Mouse (Mus musculus) liver, adult (tissue): ENCODE results near the gene Gm525.

Experiments
- GATA4 ChIP-seq: IDR thresholded peaks from 2 replicates; pipeline ENCODE4 v1.6.1; 2014; ENCODE audit warnings: mild to moderate bottlenecking, low read length; ENCODE audit not compliant: insufficient replicate concordance

Gm525 gene

DNA sequence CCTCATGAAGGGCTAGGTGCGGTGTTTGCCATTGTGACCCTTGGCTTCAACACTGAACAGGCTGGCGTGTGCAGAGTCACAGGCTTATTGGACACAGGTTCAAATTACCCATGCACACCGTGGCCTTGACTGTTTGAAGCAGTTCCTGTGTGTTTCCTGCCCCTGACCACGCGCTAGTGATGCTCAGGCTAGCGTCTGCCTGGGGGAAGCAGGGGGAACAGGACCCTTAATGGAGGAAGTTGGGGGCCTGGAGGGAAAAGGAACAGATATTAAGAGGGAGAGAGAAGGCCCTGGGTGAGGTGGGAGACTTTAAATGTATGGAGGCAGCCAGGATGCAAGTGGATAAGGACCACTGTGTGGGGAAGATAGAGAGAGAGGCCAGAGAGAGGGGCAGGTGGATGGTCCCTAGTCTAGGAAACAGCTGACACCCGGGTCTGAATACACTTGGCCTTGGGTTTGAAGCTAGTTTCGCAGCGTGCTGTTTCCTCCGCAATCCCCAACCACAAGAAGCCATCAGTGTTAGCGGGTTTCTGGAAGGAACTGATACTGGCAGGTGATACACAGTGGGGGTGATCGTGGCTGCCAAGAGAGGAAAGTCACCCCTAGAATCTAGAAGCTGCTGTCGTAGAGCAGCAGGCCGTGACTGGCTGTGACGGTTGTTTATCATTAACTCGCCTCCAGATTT is 5.5 kb downstream of the Gm525 start:
- no peak for TF ChIP-seq GATA4

DNA sequence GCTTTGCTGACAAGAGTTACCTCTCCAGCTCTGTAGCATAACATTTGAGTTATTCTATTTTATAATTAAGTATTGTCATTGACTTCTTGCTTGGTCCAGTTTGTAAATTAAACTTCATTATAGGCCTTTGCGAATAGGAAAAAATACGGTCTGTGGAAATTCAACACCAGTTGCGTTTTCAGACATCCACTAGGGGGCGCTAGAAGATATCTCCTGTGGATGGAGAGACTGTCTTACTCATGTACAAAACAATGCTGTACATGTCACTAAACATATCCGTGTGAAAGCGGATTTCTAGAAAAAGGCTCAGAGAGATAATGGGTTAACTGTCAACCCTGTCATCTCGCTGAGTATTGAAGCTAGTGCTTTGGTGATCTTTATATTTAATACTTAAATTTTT is 11.0 kb downstream of the Gm525 start:
- TF ChIP-seq GATA4: no peak

DNA sequence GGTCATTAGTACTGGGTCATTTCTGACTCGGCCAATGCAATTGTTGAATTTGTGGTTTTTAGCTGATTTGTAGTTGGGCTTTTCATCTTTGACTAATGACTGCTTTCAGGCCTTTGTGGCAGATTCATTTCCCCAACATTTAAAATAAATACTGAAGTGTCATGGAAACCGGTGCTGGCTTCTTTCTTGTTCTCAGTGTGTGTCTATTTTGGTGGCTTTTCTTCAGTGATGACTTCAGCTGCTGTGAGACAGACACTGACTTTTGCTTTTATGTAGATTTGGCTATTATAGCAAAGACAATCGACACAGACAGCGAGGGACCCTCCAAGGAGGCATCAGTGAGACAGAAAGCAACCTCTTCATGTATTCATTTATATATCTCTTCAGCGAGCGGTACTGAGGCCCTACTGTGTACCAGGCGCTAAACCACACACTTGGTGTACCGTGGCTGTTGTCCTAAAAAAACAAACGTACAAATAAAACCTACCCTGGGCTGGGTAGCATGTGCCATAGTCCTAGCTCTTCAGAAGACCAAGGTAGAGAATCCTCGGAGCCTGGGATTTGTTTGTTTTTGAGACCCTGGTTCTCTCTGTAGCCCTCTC is 12.7 kb downstream of the Gm525 start:
- TF ChIP-seq GATA4: no peak

DNA sequence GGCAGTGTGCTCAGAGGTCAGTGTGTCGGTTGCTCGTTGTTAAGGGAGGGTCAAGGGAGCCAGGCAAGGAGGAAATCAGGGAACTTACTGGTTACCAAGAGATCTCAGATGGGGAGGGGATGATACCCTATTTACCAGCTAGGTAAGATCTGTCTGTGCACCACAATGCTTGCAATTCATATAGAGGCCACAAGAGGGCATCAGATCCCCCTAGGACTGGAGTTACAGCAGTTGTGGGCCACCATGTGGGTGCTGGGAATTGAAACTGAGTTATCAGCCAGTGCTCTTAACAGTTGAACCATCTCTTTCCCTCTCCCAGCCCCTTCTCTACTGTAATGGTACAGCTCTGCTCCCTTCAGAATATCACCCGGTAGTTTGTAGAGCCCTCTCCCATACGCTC is 15.1 kb downstream of the Gm525 start:
- no peak for TF ChIP-seq GATA4

DNA sequence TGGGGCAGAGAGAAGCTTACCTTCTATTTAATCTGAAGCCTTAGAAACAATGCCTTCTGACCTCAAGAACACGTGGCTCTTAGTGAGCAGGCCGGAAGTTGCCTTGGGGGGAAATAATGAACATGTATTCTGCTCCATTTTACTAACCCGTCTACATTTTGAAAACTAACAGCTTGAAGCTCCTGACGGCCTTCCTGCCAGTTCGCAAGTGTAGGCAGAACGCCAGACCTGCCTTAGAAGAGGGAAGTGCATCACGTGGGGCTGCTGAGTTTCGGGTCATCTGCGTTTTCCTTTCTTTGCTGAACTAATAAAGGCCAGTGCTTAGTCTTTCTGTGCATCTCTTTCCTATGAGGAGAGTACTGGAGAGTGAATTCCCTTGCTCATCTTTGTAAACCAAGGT is 19.1 kb downstream of the Gm525 start:
- no peak for TF ChIP-seq GATA4

DNA sequence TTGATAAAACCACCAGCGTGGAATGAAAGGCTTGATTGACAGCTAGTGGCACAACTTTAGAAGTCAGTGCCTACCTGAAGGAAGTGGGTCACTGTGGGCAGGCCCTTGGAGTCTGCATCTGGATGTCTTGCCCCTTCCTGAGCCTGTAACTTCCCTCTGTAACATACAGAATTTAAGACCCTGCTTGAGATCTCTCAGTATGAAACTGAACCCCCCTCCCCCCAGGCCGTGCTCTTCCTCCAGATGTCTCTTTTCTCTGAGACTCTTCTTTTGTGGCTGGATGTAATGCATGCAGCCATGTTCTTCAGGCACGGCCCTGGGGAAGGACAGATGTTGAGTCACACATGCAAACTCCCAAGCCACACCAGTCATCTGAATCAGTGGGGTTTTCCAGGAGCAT is 21.7 kb downstream of the Gm525 start:
- no peak for TF ChIP-seq GATA4

DNA sequence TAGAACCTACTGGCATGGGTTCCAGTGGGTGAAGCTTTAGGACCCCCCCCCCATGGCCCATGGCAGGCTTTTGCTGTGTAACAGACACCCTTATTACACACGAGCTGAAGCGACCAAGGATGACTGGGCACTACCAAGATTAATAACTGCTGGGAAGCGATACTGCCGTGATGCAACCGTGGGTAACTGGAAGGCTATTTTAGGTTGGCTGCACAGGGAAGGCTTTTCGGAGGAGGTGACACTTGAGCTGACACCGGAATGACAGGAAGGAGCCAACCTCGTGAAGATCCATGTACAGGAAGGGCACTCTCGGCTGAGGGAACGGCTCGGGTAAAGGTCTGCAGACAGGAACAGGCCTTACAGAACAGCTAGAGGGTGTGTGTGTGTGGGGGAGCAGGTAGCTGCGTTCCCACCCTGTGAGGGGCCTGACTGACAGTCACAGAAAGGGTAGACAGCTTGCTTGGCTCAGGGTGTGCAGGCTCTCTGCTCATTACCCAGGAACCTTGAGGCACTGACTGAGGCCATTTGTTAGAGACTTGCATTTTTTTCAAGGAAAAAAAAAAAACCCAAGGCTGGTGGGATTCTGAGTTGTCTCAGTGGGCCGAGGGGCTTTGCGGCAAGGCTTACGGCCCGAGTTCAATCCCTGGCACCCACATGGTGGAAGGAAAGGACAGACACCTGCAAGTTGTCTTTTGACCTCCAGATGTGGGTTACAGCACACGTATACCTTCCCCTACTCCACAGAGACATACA is 24.6 kb downstream of the Gm525 start:
- no peak for TF ChIP-seq GATA4

DNA sequence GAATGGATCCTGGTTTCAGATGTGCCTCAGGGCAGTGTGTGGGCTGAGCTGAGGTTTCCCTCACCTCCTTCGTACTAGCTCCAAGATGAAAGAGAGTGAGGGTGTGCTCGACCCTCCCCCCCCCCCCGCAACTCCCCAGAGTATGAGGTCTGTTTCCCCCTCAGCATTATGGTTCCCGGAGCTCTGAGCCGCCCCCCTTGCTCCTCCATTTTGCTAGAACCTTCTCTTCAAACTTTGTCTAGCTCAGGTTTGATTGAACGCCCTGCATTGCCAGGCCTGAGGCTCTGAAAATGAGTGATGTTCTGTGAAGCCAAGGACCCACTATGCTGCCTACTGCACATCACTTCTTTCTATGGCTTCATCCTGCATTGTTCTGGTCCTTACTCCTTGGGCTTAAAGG is 25.3 kb downstream of the Gm525 start:
- TF ChIP-seq GATA4: no peak

DNA sequence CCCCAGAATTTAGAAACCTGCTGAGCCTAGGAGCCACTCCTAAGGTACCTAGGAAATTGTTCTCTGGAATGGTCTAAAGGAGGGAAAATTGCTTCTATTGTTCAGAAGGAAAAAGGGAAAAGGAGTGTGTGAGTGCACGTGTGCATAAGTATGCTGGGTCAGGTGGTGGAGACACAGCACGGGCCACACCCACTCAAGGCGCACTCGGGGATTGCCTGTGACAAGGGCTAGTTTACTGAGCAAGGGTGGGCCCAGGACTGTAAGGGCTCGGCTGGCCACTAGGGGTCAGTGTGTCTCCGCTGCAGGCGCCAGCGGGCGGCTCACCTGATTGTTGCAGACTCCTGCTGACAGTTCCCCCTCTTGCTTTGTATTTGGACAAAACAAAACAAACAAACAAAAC is 26.8 kb downstream of the Gm525 start:
- TF ChIP-seq GATA4: no peak

DNA sequence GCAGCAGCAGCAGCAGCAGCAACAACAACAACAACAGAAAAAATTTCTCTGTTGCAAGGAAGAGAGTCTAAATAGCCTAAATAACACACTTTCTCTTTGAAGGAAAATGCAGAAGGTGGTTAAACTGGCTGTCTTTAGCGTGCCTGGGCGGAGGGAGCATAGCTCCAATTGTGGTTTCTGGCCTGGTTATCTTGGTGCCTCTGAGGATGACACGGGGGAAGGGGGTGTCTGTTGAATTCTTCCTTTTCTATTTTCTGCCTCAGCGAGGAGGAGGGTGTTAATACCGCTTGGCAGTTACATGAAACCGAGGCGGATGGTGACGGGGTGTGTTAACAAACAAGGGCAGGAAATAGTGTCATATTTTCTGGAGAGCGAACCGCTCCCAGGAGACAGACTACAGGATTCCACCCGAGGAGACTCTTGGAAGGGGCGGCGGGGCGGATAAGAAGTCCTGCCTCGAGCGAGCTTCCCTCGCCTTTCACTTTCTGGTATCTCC is 27.2 kb downstream of the Gm525 start:
- TF ChIP-seq GATA4: peak; percentile 52; the same call in 1 of the 2 replicates

DNA sequence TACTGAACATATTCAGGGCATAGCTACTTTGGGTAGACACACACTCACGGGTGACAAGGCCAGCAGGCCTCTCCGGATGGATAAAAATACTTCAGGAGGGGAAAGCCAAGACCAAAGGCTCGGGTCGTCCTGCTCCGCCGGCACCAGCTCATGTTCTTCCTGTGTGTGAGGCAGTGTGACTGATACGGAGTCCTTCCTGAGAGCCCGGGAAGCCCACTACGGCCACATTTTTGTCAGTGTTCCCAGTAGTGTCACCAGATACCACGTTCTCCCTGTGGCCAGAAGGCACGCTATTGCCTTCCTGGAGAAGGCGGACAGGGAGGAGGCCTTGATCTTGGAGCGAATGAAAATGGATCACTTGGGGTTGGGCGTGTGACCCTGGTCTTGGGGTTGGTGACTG is 29.5 kb downstream of the Gm525 start:
- TF ChIP-seq GATA4: peak; percentile 87; the same call in 1 of the 2 replicates

DNA sequence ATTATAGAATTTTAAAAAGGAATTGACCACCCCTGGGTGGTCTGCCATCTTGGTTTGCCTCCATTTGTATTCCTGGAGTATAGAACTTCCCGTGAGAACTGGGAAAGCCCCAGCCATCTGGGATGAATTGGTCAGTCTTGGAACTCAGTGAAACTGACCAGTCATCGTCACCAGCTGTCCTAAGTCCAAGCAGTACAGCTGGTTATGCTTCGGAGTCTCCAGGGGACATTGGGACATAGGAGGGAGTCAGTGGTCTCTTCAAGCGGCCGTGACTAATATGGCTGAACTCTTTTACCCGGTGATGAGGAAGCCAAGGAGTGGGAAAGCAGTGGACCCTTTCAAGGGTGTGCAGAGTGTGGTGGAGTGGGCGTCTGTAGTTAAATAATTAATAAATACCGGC is 31.6 kb downstream of the Gm525 start:
- TF ChIP-seq GATA4: no peak

DNA sequence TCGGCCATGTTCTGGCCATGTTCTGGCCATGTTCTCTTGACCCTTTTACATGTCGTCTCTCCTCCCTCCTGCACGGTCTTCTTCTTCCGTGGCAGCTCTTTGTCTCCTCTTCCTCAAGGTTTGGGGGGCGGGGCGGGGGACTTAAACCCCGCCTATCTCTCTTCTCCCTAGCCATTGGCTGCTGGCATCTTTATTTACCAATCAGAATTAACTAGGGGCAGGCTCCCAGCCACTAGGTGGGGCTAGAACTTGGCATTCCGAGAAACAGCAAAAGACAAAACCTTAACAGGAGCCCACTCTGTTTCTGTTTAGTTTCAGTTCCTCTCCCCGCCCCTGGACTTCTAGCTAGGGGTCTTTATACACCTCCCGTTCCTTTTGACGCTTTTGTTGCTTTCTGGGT is 32.2 kb downstream of the Gm525 start:
- no peak for TF ChIP-seq GATA4

DNA sequence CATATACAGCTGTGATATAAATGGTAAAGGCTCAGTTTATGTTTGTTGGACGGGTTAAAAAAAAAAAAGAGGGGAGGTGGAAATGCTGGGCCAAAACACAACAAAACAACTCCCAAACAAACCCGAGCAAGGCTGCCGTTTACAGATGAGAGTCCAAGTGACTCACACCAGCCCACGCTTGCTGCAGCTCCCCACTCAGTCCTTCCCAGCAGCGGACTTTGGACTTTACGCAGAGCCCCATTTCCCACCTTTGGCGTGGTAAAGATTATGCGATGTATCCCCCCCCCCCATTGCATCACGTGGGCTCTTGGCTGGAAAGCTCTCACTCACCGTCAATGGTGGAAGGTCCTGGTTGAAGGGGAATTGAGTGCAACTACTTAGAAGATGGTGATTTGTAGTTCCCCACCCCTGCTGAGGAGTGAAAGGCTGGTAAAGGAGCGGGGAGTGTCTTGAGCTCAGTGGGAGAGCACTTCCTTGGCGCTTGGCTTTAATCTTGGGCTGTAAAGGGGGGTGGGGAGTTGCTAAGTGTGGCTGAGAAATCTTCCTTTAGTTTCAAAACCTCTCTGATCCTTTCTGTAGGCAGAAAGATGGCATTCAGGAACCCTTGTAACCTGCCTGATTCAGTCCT is 33.7 kb downstream of the Gm525 start:
- TF ChIP-seq GATA4: no peak

DNA sequence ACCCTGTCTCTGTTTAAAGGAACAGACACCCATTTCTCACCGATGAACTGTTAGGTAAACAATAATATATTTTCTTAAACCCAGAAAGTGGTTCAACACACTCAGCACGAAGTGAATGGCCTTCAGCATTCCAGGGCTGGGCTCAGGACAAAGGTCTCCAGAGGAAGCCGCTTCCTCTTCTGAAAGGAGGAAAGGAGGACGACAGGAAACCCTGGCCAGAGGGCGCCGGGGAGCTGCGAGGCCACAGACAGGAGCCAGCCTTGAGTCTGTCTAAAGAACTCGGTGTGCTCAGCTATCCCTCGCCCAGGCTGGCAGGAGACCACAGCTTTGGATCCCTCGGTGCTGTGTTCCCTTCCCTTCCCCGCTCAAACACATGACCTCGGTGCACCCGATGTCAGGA is 50.8 kb downstream of the Gm525 start:
- TF ChIP-seq GATA4: 0 out of 2 replicates have a peak, but pooled peaks have one; percentile 12

DNA sequence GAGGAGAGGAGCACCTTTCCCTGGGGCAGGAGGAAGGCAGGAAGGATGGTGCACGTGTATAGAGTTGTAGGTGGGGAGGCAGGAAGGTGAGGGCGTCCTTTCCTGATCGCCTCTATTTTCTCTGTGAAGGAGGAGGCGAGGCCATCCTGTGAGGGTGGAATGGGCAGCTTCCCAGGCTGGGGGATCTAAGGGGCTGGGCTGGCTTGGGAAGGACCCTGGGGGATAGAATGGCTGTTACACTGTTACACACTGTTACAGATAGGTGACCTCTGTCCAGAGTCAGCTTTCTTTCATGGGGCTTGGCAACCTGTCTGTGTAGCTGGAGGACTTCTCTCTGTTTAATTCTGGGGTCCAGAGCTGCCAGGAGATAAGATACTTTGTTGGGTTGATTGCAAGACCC is 57.2 kb downstream of the Gm525 start:
- TF ChIP-seq GATA4: no peak
